In the genomic region with DNA sequence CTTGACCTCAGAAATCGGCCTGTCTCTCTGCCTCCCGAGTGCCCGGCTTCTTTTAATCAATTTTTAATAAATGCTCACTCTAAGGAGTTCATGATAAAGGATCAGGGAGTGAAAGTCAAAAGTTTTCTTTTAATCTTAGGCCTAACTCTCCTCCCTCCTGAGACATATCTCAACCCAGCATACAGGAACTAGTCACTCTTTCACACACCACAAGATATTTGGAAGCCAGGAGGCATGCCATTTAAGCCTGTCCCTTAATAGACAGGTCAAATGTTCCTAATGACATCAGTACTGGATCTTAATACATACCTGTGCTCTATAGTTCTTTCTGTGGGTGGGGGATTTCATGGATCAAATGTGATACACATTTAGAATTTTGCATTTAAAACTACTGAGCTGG, we compare ENCODE assay signal across 13 mouse cellular contexts. TPM values are rescaled to one million over a fixed set of nuclear protein-coding genes. Genes with fewer than 3 reads are reported as not detected.
DNase-seq lines count a peak whose midpoint lies in the region; ATAC-seq and TF ChIP-seq lines count a peak whose summit lies in the region.
"Had no signal": no experiment of that assay in that cellular context is flagged by ENCODE, and none has a peak within 500 bp of the region (broad histone marks: within the 10 kb centered on the region; RNA-seq: fewer than 3 reads in every experiment).

No protein-coding gene starts in this region.

- WGBS in intestine, embryonic 14.5 days: 93% methylated on average over 3 of the region's 3 CpGs
- 92% methylated on average over 3 of the region's 3 CpGs for WGBS in intestine, embryonic 16.5 days
- WGBS in stomach, embryonic 15.5 days: 80% methylated on average over 3 of the region's 3 CpGs
- WGBS in stomach, postnatal 0 days: 92% methylated on average over 3 of the region's 3 CpGs
- WGBS in liver, embryonic 12.5 days (ENCODE audit: insufficient replicate concordance): 83% methylated on average over 3 of the region's 3 CpGs

- no peak overlapping the region for H3K27ac ChIP-seq in intestine, embryonic 14.5 days (ENCODE audit: low read depth)
- no peak overlapping the region for H3K27ac ChIP-seq in intestine, embryonic 16.5 days (ENCODE audit: low read length)
- no peak overlapping the region for H3K27ac ChIP-seq in stomach, embryonic 15.5 days
- H3K27ac ChIP-seq in stomach, postnatal 0 days (replicated peaks): no peak overlapping the region
- H3K27ac ChIP-seq in liver, embryonic 12.5 days: no peak overlapping the region
- H3K27ac ChIP-seq: heart, adult 2 months; midbrain, embryonic 12.5 days had no signal

- no peak overlapping the region for H3K4me3 ChIP-seq in intestine, embryonic 14.5 days (ENCODE audit: low read depth, low read length)
- H3K4me3 ChIP-seq in intestine, embryonic 16.5 days (ENCODE audit: low read length): no peak overlapping the region
- no peak overlapping the region for H3K4me3 ChIP-seq in stomach, embryonic 15.5 days (replicated peaks)
- no peak overlapping the region for H3K4me3 ChIP-seq in stomach, postnatal 0 days (ENCODE audit: low read depth, low read length)
- 0 out of 2 replicates have a peak overlapping the region, but pooled peaks have one; percentile 95 for H3K4me3 ChIP-seq in liver, embryonic 12.5 days

- peaks cover 41% of the 10 kb centered on the region for H3K36me3 ChIP-seq in intestine, embryonic 14.5 days (ENCODE audit: control insufficient read depth, insufficient read depth, low read length)
- H3K36me3 ChIP-seq in intestine, embryonic 16.5 days (ENCODE audit: control insufficient read depth, insufficient read depth, low read length): peaks cover 13% of the 10 kb centered on the region
- H3K36me3 ChIP-seq in stomach, embryonic 15.5 days: peaks cover 19% of the 10 kb centered on the region
- peaks cover 16% of the 10 kb centered on the region for H3K36me3 ChIP-seq in stomach, postnatal 0 days (ENCODE audit: control insufficient read depth, insufficient read depth, low read length)
- peaks cover 43% of the 10 kb centered on the region for H3K36me3 ChIP-seq in liver, embryonic 12.5 days

- H3K9me3 ChIP-seq in intestine, embryonic 14.5 days (ENCODE audit: control insufficient read depth, low read length): no peaks in the 10 kb centered on the region
- no peaks in the 10 kb centered on the region for H3K9me3 ChIP-seq in intestine, embryonic 16.5 days (ENCODE audit: control insufficient read depth, low read length)
- H3K9me3 ChIP-seq in stomach, embryonic 15.5 days: no peaks in the 10 kb centered on the region
- H3K9me3 ChIP-seq in stomach, postnatal 0 days (ENCODE audit: control insufficient read depth, low read length): no peaks in the 10 kb centered on the region
- no peaks in the 10 kb centered on the region for H3K9me3 ChIP-seq in liver, embryonic 12.5 days (replicated peaks)
- H3K9me3 ChIP-seq: midbrain, embryonic 12.5 days had no signal

- no peak for TF ChIP-seq EP300 in stomach, postnatal 0 days (optimal IDR thresholded peaks at IDR 0.05)

- H3K27me3 ChIP-seq in intestine, embryonic 14.5 days (replicated peaks; ENCODE audit: control insufficient read depth, insufficient read depth, low read length): no peaks in the 10 kb centered on the region
- H3K27me3 ChIP-seq in intestine, embryonic 16.5 days (replicated peaks; ENCODE audit: control insufficient read depth, insufficient read depth, low read length): no peaks in the 10 kb centered on the region
- H3K27me3 ChIP-seq in stomach, embryonic 15.5 days (replicated peaks): no peaks in the 10 kb centered on the region
- H3K27me3 ChIP-seq in stomach, postnatal 0 days (ENCODE audit: control insufficient read depth, insufficient read depth, low read length): no peaks in the 10 kb centered on the region
- no peaks in the 10 kb centered on the region for H3K27me3 ChIP-seq in liver, embryonic 12.5 days (replicated peaks)
- H3K27me3 ChIP-seq: midbrain, embryonic 12.5 days had no signal

- peak overlapping the region; percentile 67; the same call in 1 of the 2 replicates for H3K4me2 ChIP-seq in intestine, embryonic 14.5 days (ENCODE audit: low read length)
- no peak overlapping the region for H3K4me2 ChIP-seq in intestine, embryonic 16.5 days (ENCODE audit: low read depth, low read length)
- peak overlapping the region; percentile 73; the same call in 1 of the 2 replicates for H3K4me2 ChIP-seq in stomach, embryonic 15.5 days
- H3K4me2 ChIP-seq in stomach, postnatal 0 days (replicated peaks; ENCODE audit: low read depth): no peak overlapping the region
- peak overlapping the region; percentile 82 for H3K4me2 ChIP-seq in liver, embryonic 12.5 days

- peaks cover 9% of the 10 kb centered on the region for H3K4me1 ChIP-seq in intestine, embryonic 14.5 days (replicated peaks; ENCODE audit: control insufficient read depth, insufficient read depth, low read length)
- peaks cover 8% of the 10 kb centered on the region for H3K4me1 ChIP-seq in intestine, embryonic 16.5 days (ENCODE audit: control insufficient read depth, insufficient read depth, low read length)
- H3K4me1 ChIP-seq in stomach, embryonic 15.5 days: peaks cover 7% of the 10 kb centered on the region
- H3K4me1 ChIP-seq in stomach, postnatal 0 days (replicated peaks; ENCODE audit: control insufficient read depth, insufficient read depth): 0 out of 2 replicates have a peak, but pooled peaks cover 3% of the 10 kb centered on the region
- H3K4me1 ChIP-seq in liver, embryonic 12.5 days: peaks cover 32% of the 10 kb centered on the region

- no peak for TF ChIP-seq CTCF in stomach, postnatal 0 days (IDR thresholded peaks at IDR 0.05; ENCODE audit: low read depth)

- no peak overlapping the region for H3K9ac ChIP-seq in intestine, embryonic 14.5 days (ENCODE audit: low read length)
- H3K9ac ChIP-seq in intestine, embryonic 16.5 days (ENCODE audit: low read depth, low read length): no peak overlapping the region
- H3K9ac ChIP-seq in stomach, embryonic 15.5 days: no peak overlapping the region
- no peak overlapping the region for H3K9ac ChIP-seq in stomach, postnatal 0 days (ENCODE audit: low read length)
- 0 out of 2 replicates have a peak overlapping the region, but pooled peaks have one; percentile 39 for H3K9ac ChIP-seq in liver, embryonic 12.5 days

- no peak for ATAC-seq in intestine, embryonic 14.5 days (replicated peaks; ENCODE audit: low FRiP score, low TSS enrichment, low read depth)
- ATAC-seq in intestine, embryonic 16.5 days: no peak
- ATAC-seq in stomach, embryonic 15.5 days (ENCODE audit: insufficient read depth, low FRiP score, low read depth): no peak
- ATAC-seq in stomach, postnatal 0 days (ENCODE audit: low FRiP score, low TSS enrichment): no peak
- no peak for ATAC-seq in liver, embryonic 12.5 days

- DNase-seq in intestine, embryonic 14.5 days (ENCODE audit: low spot score): no peak
- DNase-seq in stomach, postnatal 0 days (ENCODE audit: low spot score): no peak
- DNase-seq in spleen, postnatal 14 days (ENCODE audit: low spot score in 2 of 2): no peak
- no peak for DNase-seq in adrenal gland, postnatal 25 days
- DNase-seq: cerebellum, adult 8-10 months; heart, adult 2 months; heart, postnatal 36 days; kidney, postnatal 25 days; right cerebral cortex, postnatal 14 days had no signal

RNA-seq across cellular contexts. Expression of gene Med17, which starts 1.4 kb away (rescaled TPM):
- 38.6 and 40.8 TPM in 2 replicates for polyA plus RNA-seq in intestine, embryonic 14.5 days (2014; fragmentation: Nextera tagmentation; extraction: Ambion mirVana)
- polyA plus RNA-seq in intestine, embryonic 16.5 days (2015; fragmentation: Nextera tagmentation; extraction: Ambion mirVana): 26.6 and 27.4 TPM in 2 replicates
- 31.9 and 33.5 TPM in 2 replicates for polyA plus RNA-seq in stomach, embryonic 15.5 days (2015; fragmentation: Nextera tagmentation; extraction: Ambion mirVana)
- 18.5 and 20.0 TPM in 2 replicates for polyA plus RNA-seq in stomach, postnatal 0 days (2015; fragmentation: Nextera tagmentation; extraction: Ambion mirVana)
- polyA plus RNA-seq in liver, embryonic 12.5 days (2016; fragmentation: Nextera tagmentation; extraction: Ambion mirVana): 28.0 and 29.2 TPM in 2 replicates
- total RNA-seq in adrenal gland, postnatal 25 days (2021): 21.8 and 43.0 TPM in 2 replicates

RNA-seq across cellular contexts. Expression of gene Taf1d, which starts 27.7 kb away (rescaled TPM):
- polyA plus RNA-seq in intestine, embryonic 14.5 days (2014; fragmentation: Nextera tagmentation; extraction: Ambion mirVana): 85.9 and 87.5 TPM in 2 replicates
- 53.0 and 56.9 TPM in 2 replicates for polyA plus RNA-seq in intestine, embryonic 16.5 days (2015; fragmentation: Nextera tagmentation; extraction: Ambion mirVana)
- 76.6 and 81.1 TPM in 2 replicates for polyA plus RNA-seq in stomach, embryonic 15.5 days (2015; fragmentation: Nextera tagmentation; extraction: Ambion mirVana)
- 39.1 and 41.1 TPM in 2 replicates for polyA plus RNA-seq in stomach, postnatal 0 days (2015; fragmentation: Nextera tagmentation; extraction: Ambion mirVana)
- polyA plus RNA-seq in liver, embryonic 12.5 days (2016; fragmentation: Nextera tagmentation; extraction: Ambion mirVana): 63.5 and 64.6 TPM in 2 replicates
- total RNA-seq in adrenal gland, postnatal 25 days (2021): 129 and 161 TPM in 2 replicates

RNA-seq across cellular contexts. Expression of gene 4931406C07Rik, which starts 27.9 kb away (rescaled TPM):
- polyA plus RNA-seq in intestine, embryonic 14.5 days (2014; fragmentation: Nextera tagmentation; extraction: Ambion mirVana): 7.3 and 8.3 TPM in 2 replicates
- polyA plus RNA-seq in intestine, embryonic 16.5 days (2015; fragmentation: Nextera tagmentation; extraction: Ambion mirVana): 8.5 and 9.3 TPM in 2 replicates
- 8.8 and 10.1 TPM in 2 replicates for polyA plus RNA-seq in stomach, embryonic 15.5 days (2015; fragmentation: Nextera tagmentation; extraction: Ambion mirVana)
- 6.6 and 6.7 TPM in 2 replicates for polyA plus RNA-seq in stomach, postnatal 0 days (2015; fragmentation: Nextera tagmentation; extraction: Ambion mirVana)
- 3.8 TPM in 2 replicates for polyA plus RNA-seq in liver, embryonic 12.5 days (2016; fragmentation: Nextera tagmentation; extraction: Ambion mirVana)
- 102 and 104 TPM in 2 replicates for total RNA-seq in adrenal gland, postnatal 25 days (2021)

RNA-seq across cellular contexts. Expression of gene Vstm5, which starts 39.5 kb away (rescaled TPM):
- 10.8 and 11.8 TPM in 2 replicates for polyA plus RNA-seq in intestine, embryonic 14.5 days (2014; fragmentation: Nextera tagmentation; extraction: Ambion mirVana)
- polyA plus RNA-seq in intestine, embryonic 16.5 days (2015; fragmentation: Nextera tagmentation; extraction: Ambion mirVana): 7.7 and 9.2 TPM in 2 replicates
- 6.4 and 6.5 TPM in 2 replicates for polyA plus RNA-seq in stomach, embryonic 15.5 days (2015; fragmentation: Nextera tagmentation; extraction: Ambion mirVana)
- polyA plus RNA-seq in stomach, postnatal 0 days (2015; fragmentation: Nextera tagmentation; extraction: Ambion mirVana): 19.5 and 20.4 TPM in 2 replicates
- polyA plus RNA-seq in liver, embryonic 12.5 days (2016; fragmentation: Nextera tagmentation; extraction: Ambion mirVana): 0.48 and 0.58 TPM in 2 replicates
- 1.0 TPM in 1 of 2 replicates, not detected in the other for total RNA-seq in adrenal gland, postnatal 25 days (2021)

Comparison
In these comparisons a context has a peak if more than half of its experiments do, and no peak if none do; other contexts are left out.
1. H3K4me2 ChIP-seq: peak in intestine, embryonic 14.5 days (single experiment), stomach, embryonic 15.5 days (single experiment) and liver, embryonic 12.5 days (single experiment); none in intestine, embryonic 16.5 days (single experiment) and stomach, postnatal 0 days (single experiment).